Mouse (Mus musculus) liver, postnatal 0 days (tissue): Measurements from ENCODE around the gene Mllt11. TPM values are rescaled to one million over a fixed set of nuclear protein-coding genes. Genes with fewer than 3 reads are reported as not detected.

ENCODE experiments used
- ATAC-seq: fragments of 200-750 bp; cut with Nextera tagmentation; 2 replicates; pipeline ENCODE4 v1.8.0; 2017; ENCODE audit warnings: mild to moderate bottlenecking, moderate library complexity
- DNase-seq: peaks from one replicate; pipeline ENCODE4 v3.0.0-alpha.2; 2016
- H3K27ac ChIP-seq: fragments of 300-500 bp; sonication (generic); 2 replicates; pipeline ENCODE4 v1.5.1; 2014; ENCODE audit warnings: antibody characterized with exemption, moderate library complexity, mild to moderate bottlenecking, low read depth
- H3K27me3 ChIP-seq: fragments of 300-500 bp; sonication (generic); 2 replicates; pipeline ENCODE4 v1.6.1; 2014; ENCODE audit warnings: low read length, control low read depth, mixed read lengths; ENCODE audit not compliant: insufficient read depth
- H3K36me3 ChIP-seq: fragments of 300-500 bp; sonication (generic); replicated peaks from 2 replicates; pipeline ENCODE4 v1.6.1; 2014; ENCODE audit warnings: mild to moderate bottlenecking, control low read depth, low read length, moderate library complexity, mixed read lengths; ENCODE audit not compliant: insufficient read depth
- H3K4me1 ChIP-seq: fragments of 300-500 bp; sonication (generic); 2 replicates; pipeline ENCODE4 v1.6.1; 2014; ENCODE audit warnings: antibody characterized with exemption, mild to moderate bottlenecking, control low read depth; ENCODE audit not compliant: insufficient read depth
- H3K4me2 ChIP-seq: fragments of 300-500 bp; sonication (generic); 2 replicates; pipeline ENCODE4 v1.6.1; 2014; ENCODE audit warnings: low read depth, mild to moderate bottlenecking, low read length, moderate library complexity, mixed read lengths
- H3K4me3 ChIP-seq: fragments of 300-500 bp; sonication (generic); 2 replicates; pipeline ENCODE4 v1.5.1; 2014; ENCODE audit warnings: low read depth, low read length
- H3K9ac ChIP-seq: fragments of 300-500 bp; sonication (generic); replicated peaks from 2 replicates; pipeline ENCODE4 v1.6.1; 2014; ENCODE audit warnings: mild to moderate bottlenecking, moderate library complexity
- H3K9me3 ChIP-seq: fragments of 300-500 bp; sonication (generic); 2 replicates; pipeline ENCODE4 v1.6.1; 2016; ENCODE audit warnings: mild to moderate bottlenecking, control low read depth, low read length, mixed read lengths
- CTCF ChIP-seq: sonication (generic); IDR thresholded peaks from 2 replicates; pipeline ENCODE4 v1.5.1; 2016; ENCODE audit warnings: antibody characterized with exemption, low read depth
- EP300 ChIP-seq: IDR thresholded peaks from 2 replicates; pipeline ENCODE4 v1.6.1; 2016; ENCODE audit warnings: antibody characterized with exemption, low read depth, mild to moderate bottlenecking
- WGBS: fragments of 180-500 bp; shearing (Covaris S2); extraction: QIAGEN DNeasy Blood & Tissue Kit; methylation state at CpG from one replicate; pipeline ENCODE4 v1.1.7; 2014; ENCODE audit not compliant: insufficient replicate concordance; 5-methylcytosine and 5-hydroxymethylcytosine counted together
- polyA plus RNA-seq: library from polyadenylated mRNA; unstranded; fragments of >200 nt; fragmentation: Nextera tagmentation; extraction: Ambion mirVana; gene quantifications from 2 replicates; pipeline ENCODE4 v1.2.1, GENCODE M21; 2015

The Mllt11 gene
- polyA plus RNA-seq, result 2.0 and 2.3 TPM in 2 replicates

DNA sequence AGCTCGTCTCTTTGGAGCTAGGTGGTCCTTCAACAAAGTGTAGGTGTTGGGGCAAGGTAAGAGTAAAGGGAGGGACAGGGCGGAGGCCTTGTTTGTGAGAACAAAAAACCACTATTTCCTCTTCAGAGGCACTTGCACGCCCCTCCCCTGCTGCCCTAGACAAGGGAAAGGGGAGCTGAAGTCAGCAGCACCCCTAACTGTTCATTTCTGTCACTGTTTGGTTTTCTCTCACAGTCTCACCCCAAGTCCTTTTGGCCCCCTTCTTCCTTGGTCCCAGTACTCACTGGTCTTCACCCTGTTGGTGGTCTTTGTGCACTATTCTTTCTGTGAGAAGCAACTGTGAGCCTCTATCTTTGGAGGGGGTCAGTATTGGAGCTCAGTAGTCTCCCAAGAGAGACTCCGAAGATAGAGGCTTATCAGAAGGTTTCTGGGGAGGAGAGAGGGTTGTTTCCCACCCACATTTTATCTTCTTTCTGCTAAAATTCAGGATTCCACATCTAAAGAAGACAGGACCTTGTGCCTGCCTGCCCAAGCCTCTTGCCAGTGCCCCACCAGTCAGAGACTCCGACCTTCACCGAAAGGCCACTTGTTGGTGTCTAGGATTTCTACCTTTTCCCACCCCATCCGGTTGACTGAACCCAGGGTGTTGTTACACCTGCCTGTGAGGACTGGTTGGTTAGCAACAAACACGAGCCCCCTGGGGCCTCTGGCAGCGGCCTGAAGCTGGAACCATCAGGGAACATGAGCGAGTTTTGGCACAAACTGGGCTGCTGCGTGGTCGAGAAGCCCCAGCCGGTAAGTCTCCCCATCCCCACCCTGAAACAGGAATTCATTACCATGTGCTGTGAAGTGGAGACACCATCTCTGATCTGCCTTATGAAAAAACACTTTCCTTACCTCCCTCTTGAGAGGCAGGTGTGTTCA, at the start of gene Mllt11:
Gene Mllt11 (minus strand): TSS at position 874 of the 924 bp plus-strand sequence.
- WGBS, result 55% methylated on average over 13 of the region's 13 CpGs
- no peak for TF ChIP-seq CTCF
- no peak for TF ChIP-seq EP300
- no peaks in the 10 kb centered on the region for H3K9me3 ChIP-seq
- H3K27ac ChIP-seq, result peak within 1 kb of the TSS; percentile 94
- peak within 1 kb of the TSS; percentile 95 for H3K4me2 ChIP-seq
- no peak for ATAC-seq
- H3K27me3 ChIP-seq, result no peaks in the 10 kb centered on the region
- H3K36me3 ChIP-seq, result peaks cover 46% of the 10 kb centered on the region
- peak within 1 kb of the TSS; percentile 93 for H3K9ac ChIP-seq
- peak; percentile 29 for DNase-seq
- H3K4me1 ChIP-seq, result peaks cover 31% of the 10 kb centered on the region
- H3K4me3 ChIP-seq, result peak within 1 kb of the TSS; percentile 91

DNA sequence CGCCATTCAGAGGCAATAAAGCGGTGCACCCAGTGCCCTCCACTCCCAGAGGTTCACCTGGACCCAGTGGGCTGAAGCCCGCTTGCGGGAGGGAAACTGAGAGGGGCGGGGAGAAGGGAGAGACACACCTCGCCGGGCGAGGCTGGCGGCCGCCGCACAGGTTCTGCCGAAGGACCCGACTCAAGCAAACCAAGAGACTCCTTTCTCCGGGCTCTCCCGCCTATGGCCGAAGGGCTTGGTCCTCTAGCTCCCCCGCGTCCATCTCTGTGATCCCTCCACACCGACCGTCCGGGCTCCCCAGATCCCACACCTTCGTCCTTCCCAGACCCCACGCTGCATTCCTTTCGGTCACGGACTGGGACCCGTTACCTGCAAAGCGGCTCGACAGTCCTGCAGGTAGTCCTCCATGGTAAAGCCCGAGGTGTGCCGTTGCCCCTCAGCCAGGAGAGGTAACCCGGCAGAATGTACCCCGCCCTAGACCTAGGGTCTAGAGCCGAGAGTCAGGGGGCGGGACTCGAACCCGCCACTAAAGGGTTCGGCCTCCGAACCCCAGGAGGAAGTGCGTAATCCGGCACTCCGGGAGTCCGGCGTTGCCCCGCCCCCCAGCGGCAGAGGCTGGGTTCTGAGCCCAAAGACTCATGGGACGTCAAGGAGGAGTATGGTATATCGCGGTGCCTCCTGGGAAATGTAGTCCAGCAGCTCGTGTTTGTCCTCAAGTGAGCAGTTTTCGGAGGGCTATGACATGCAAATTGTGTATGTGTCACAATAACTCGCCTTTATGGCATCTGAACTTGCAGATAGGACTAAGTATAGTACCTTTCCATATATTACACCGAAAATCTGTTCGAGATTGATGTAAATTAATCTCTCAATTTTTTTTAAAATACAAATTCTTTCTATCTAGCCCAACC, 49.5 kb upstream of the Mllt11 start, which contains the start of the genes Mindy1 and Prune1:
Gene Mindy1 (plus strand): TSS at position 130 of the 911 bp plus-strand sequence.
Gene Prune1 (minus strand): TSS at position 861 of the 911 bp plus-strand sequence.
- TF ChIP-seq EP300 (0 out of 2 replicates have a peak, but pooled peaks have one; percentile 49), CTCF (peak; percentile 63)
- peaks cover 34% of the 10 kb centered on the region for H3K4me1 ChIP-seq

DNA sequence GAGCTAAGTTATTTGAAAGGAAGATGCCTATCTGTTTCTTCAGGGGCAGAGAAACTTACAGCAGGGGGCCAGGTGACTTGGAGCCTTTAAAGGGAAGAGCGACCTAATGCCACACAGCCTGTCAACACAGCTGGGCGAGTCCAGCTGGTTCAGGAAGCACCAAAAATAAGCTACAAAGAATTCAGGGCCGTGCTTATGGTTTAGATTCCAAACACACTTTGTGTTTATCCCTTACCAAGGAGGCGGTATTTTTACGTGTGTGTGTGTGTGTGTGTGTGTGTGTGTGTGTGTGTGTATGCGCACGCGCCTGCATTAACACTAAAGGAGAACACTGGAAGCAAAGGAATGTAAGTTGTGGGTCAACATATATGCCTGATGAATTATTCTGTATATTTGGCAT, 48.8 kb upstream of the Mllt11 start:
- 13% methylated on average over 8 of the region's 8 CpGs for WGBS

More for the DNA sequence above, 49.5 kb upstream of the Mllt11 start, which contains the start of the genes Mindy1 and Prune1:
- Histone ChIP-seq H3K27ac (peak within 1 kb of the TSS; percentile 98), H3K4me2 (peak within 1 kb of the TSS; percentile 83), H3K27me3 (no peaks in the 10 kb centered on the region), H3K9me3 (no peaks in the 10 kb centered on the region), H3K4me3 (peak within 1 kb of the TSS; percentile 74), H3K36me3 (0 out of 2 replicates have a peak, but pooled peaks cover 2% of the 10 kb centered on the region), H3K9ac (peak within 1 kb of the TSS; percentile 86)
- DNase-seq (peak; percentile 99), ATAC-seq (peak; percentile 82)
- WGBS, result 1% methylated on average over 52 of the region's 53 CpGs

DNA sequence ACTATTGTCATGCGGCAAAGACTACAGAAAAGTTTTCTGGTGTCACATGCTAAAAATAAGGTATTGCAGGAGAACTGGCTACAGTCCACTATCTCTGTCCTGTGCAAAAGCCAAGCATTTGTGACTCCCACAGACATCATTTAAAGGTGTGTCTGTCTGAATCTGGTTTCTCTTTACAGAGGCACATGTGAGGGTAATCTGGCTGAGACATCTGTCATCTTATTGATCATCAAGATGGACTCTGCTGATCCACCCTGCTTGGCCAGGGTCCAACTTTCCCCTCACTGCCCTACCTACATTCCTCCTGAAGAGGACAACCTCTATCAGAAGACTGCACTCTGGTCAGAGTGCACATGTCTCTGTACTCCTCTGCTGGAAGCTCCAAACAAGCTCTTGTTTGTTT, 45.2 kb upstream of the Mllt11 start:
- TF ChIP-seq EP300, result no peak
- TF ChIP-seq CTCF, result no peak
- Histone ChIP-seq H3K4me2 (no peak overlapping the region), H3K36me3 (no peaks in the 10 kb centered on the region), H3K27me3 (no peaks in the 10 kb centered on the region), H3K9ac (no peak overlapping the region), H3K27ac (peak overlapping the region; percentile 77), H3K4me1 (peaks cover 23% of the 10 kb centered on the region), H3K9me3 (no peaks in the 10 kb centered on the region), H3K4me3 (no peak overlapping the region)
- ATAC-seq (peak; percentile 53), DNase-seq (peak; percentile 79)
- whole genome bisulfite sequencing, result 53% methylated on average over 1 of the region's 1 CpGs

More for the DNA sequence above, 48.8 kb upstream of the Mllt11 start:
- Histone ChIP-seq H3K4me3 (peak overlapping the region; percentile 74), H3K9ac (peak overlapping the region; percentile 86), H3K36me3 (0 out of 2 replicates have a peak, but pooled peaks cover 2% of the 10 kb centered on the region), H3K27ac (peak overlapping the region; percentile 98), H3K9me3 (no peaks in the 10 kb centered on the region), H3K4me2 (peak overlapping the region; percentile 83), H3K27me3 (no peaks in the 10 kb centered on the region), H3K4me1 (peaks cover 37% of the 10 kb centered on the region)
- ATAC-seq (no peak), DNase-seq (peak; percentile 41)
- TF ChIP-seq CTCF, result no peak
- no peak for TF ChIP-seq EP300

DNA sequence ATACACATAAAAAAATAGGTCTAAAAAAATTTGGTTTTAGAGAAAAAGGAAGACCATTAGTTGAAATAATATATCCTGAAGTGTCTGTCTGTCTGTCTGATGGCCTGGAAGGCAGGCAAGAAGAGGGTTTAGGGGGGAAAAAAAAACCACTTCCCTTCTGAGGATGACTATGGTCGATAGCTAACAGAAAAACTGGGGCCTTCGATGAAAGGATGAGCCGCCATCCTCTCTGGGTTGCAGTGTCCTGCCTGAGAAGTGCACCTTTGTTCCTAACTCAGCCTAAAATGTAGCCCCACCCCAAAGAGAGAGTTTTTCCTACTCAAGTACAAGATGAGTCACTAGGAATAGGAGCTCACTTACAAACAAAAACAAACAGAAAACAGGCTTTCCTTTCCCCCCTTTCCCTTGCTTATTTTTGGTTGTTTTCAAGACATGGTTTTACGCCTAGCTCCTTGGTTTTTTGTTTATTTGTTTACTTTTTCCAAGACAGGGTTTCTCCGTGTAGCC, 44.5 kb upstream of the Mllt11 start:
- WGBS, result 58% methylated on average over 5 of the region's 5 CpGs
- no peak for DNase-seq
- no peak overlapping the region for H3K4me3 ChIP-seq
- H3K9ac ChIP-seq, result no peak overlapping the region
- H3K27ac ChIP-seq, result peak overlapping the region; percentile 56
- H3K9me3 ChIP-seq, result no peaks in the 10 kb centered on the region
- no peak overlapping the region for H3K4me2 ChIP-seq
- H3K36me3 ChIP-seq, result no peaks in the 10 kb centered on the region
- no peak for ATAC-seq
- H3K4me1 ChIP-seq, result peaks cover 23% of the 10 kb centered on the region
- no peaks in the 10 kb centered on the region for H3K27me3 ChIP-seq
- no peak for TF ChIP-seq CTCF
- TF ChIP-seq EP300, result no peak
